Mouse (Mus musculus): Measurements from ENCODE around the gene Prkn. TPM values are rescaled to one million over a fixed set of nuclear protein-coding genes. Genes with fewer than 3 reads are reported as not detected.

Prkn gene
- total RNA-seq, 2 experiments from 2014 or later: 16.6 to 16.8 TPM

- peak in 1 of 2 experiments; percentile 38 for DNase-seq (ENCODE audit: low spot score in 2 of 2)
These were observed 674.0 kb downstream of the Prkn start for GRCm38 (mm10) chr17:11514032-11514761.

- DNase-seq (ENCODE audit: low spot score in 2 of 2): no peak
These were observed 675.4 kb downstream of the Prkn start for GRCm38 (mm10) chr17:11515619-11516018.

DNA sequence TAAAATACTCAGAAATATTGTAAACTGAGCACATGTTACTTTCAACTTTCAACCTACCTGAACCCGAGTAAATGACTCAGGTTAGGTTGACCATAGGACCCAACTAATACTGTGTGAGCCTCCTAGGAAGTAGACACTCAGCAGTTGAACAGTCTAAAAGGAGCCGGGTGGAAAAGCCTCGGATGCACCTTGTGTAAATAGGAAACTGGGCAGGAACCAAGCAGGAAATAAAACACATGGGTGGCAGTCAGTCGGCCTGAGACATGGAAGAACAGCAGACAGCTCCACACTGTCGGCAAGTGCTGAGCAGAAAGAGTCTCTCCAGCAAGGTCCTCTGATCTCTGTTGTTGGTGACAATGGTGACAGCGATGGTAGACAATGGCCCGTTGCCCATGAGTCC lies 676.0 kb downstream of the Prkn start:
- DNase-seq (ENCODE audit: low spot score in 2 of 2): no peak

- no peak for DNase-seq (ENCODE audit: low spot score in 2 of 2)
These were observed 691.9 kb downstream of the Prkn start for GRCm38 (mm10) chr17:11532066-11532465.

DNA sequence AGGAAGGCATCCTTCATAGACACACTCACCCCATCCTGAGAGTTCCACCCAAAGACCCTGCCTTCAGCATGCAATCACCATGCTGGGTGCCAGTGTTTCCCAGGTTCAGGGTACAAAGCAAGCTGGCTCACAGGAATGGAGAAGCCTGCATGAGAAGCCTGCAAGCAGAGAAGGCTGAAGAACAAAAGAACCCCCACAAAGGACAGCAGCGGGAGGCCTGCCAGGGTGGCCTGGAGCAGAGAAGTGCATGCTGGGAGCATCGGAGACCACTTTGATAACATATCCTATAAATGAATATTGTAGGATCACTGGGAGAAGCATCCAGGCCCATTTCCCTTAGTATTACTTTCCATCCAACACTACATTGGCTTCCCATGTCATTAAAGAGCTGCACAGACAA lies 692.6 kb downstream of the Prkn start:
- DNase-seq (ENCODE audit: low spot score in 2 of 2): no peak

DNA sequence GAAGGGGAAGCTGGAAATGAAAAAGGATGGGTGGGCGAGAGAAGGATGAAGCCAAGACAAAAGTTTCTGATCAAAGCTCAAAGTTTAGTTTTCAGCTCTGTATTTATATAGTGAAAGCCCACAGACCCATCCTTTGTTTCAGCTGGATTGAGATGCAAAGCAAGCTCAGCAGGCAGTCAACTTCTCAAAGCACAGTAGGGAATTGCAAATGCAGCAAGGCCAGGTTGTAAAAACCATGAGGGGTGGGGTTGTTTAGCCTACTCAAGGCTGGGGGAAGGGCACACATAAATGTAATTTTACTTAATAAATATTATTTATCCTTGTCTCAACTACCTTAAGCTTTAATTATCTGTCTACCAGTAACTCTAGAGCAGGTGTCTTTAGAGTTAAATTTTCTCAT lies 693.7 kb downstream of the Prkn start:
- no peak for DNase-seq (ENCODE audit: low spot score in 2 of 2)

DNA sequence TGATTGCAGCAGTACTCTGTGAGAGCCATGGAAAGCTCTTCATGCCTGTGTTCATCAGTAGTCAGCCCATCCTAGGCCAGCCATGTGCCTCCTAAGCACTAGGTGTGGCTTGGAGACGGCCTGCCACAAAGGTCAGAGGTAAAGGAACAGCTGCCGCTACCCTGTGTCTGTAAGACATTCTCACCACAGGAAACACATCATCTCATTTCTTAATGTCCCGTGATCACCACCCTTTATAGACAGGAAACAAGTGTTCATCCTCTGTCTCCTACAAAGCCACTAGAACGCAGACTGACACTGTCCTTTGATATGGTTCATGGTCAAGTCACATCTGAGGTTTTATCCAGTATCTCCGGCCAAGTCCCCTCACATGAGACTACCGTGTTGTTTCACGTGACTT lies 698.6 kb downstream of the Prkn start:
- no peak for DNase-seq (ENCODE audit: low spot score in 2 of 2)

DNA sequence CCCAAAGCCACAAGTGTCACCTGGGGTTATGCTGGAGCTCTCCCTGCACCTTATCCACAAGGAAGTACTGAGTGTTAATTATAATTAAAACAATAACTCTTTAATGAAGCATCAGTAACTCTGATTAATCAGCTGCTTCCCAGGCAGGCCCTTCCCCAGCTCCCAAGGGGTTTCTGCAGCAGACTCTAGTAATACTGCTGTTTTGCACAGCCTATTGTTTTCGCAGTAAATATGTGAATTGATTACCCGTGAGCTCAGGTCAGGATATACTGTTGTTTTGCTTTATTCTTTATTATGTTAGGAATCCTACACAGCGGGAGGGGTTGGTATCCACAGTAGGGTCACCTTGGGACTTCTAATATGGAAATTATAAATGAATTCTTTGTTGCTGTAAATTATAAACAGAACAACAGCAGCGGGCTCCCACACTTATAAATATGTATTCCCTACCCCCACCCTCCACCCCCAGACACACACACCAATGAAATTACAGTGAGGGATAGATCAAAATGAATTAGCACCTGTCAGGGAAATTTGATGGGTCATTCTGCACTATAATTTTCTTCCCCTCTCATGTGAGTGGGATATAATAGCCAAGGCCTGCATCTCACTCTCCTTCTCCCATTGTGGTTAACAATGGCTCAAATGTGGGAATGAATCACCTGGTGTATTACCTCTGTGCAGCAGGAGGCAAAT lies 701.9 kb downstream of the Prkn start:
- no peak for DNase-seq (ENCODE audit: low spot score in 2 of 2)

- no peak for DNase-seq (ENCODE audit: low spot score in 2 of 2)
These were observed 710.4 kb downstream of the Prkn start for GRCm38 (mm10) chr17:11550562-11550961.

DNA sequence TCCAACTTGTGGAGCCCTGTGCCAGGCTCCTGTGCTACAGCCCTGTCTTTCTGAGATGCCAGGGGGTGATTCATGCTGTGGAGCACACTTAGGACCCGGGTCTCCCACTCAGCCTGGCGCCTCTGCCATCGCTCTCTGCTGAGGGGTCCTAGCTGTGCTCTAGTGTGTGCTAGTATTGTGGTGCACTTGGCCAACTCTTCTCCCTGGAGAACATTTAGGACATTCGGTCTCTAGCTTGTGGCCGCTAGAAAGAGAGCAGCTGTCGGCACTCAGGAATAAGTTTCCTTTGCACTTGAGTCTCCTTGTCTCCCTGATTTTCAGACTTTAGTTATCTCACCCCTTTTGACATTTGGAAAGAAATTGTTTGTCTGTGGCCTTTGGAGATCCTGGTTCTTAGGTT lies 725.5 kb downstream of the Prkn start:
- DNase-seq (ENCODE audit: low spot score in 2 of 2): no peak

- no peak for DNase-seq (ENCODE audit: low spot score in 2 of 2)
These were observed 730.2 kb downstream of the Prkn start for GRCm38 (mm10) chr17:11570392-11570791.

GRCm38 (mm10) chr17:11573666-11574065 lies 733.5 kb downstream of the Prkn start:
- DNase-seq (ENCODE audit: low spot score in 2 of 2): peak; percentile 39 to 74

- no peak for DNase-seq (ENCODE audit: low spot score in 2 of 2)
These were observed 745.3 kb downstream of the Prkn start for GRCm38 (mm10) chr17:11585491-11585890.

- no peak for DNase-seq (ENCODE audit: low spot score in 2 of 2)
These were observed 767.7 kb downstream of the Prkn start for GRCm38 (mm10) chr17:11607931-11608330.

DNA sequence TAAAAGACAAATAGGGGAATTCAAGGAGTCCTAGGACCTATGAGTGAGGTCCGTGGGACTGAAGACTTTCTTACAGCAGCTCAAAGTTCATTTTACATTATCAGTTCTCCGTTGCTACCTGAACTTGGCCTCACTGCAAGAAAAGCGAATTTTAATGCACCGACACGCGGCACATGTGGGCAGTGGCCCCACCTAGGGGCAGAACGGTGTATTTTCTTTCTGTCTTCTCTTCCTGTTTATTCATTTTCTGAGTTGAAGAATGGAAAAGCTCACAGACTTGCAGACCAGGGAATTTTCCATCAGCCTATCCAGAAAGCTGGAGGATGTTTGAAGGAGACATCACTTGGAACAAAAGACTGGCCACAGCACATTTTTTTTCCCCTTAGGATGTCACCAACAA lies 771.3 kb downstream of the Prkn start:
- DNase-seq (ENCODE audit: low spot score in 2 of 2): peak; percentile 47 to 87

GRCm38 (mm10) chr17:11612801-11613531 lies 772.8 kb downstream of the Prkn start:
- DNase-seq (ENCODE audit: low spot score in 2 of 2): peak; percentile 21 to 52

- no peak for DNase-seq (ENCODE audit: low spot score in 2 of 2)
These were observed 777.4 kb downstream of the Prkn start for GRCm38 (mm10) chr17:11617552-11617951.

GRCm38 (mm10) chr17:11618886-11619590 lies 778.9 kb downstream of the Prkn start:
- DNase-seq (ENCODE audit: low spot score in 2 of 2): peak; percentile 19 to 42

GRCm38 (mm10) chr17:11620770-11621169 lies 780.6 kb downstream of the Prkn start:
- peak; percentile 19 to 67 for DNase-seq (ENCODE audit: low spot score in 2 of 2)

GRCm38 (mm10) chr17:11621492-11621891 lies 781.3 kb downstream of the Prkn start:
- DNase-seq (ENCODE audit: low spot score in 2 of 2): peak in 1 of 2 experiments; percentile 32

- DNase-seq (ENCODE audit: low spot score in 2 of 2): no peak
These were observed 786.1 kb downstream of the Prkn start for GRCm38 (mm10) chr17:11626306-11626705.

Measured in layer of hippocampus, adult 18-20 months (tissue).